Mouse (Mus musculus) c-Kit-positive CD71-positive TER-119-positive erythroid progenitor cells, embryonic 14.5 days (primary cell): ENCODE results near the gene Crocc.
A peak's percentile ranks its signal among the peaks of the same experiment; 100 is the strongest.

ENCODE experiments used
- DNase-seq: peaks from one replicate; pipeline ENCODE4 v3.0.0-alpha.2; 2013; ENCODE audit warnings: low spot score

Crocc gene

DNA sequence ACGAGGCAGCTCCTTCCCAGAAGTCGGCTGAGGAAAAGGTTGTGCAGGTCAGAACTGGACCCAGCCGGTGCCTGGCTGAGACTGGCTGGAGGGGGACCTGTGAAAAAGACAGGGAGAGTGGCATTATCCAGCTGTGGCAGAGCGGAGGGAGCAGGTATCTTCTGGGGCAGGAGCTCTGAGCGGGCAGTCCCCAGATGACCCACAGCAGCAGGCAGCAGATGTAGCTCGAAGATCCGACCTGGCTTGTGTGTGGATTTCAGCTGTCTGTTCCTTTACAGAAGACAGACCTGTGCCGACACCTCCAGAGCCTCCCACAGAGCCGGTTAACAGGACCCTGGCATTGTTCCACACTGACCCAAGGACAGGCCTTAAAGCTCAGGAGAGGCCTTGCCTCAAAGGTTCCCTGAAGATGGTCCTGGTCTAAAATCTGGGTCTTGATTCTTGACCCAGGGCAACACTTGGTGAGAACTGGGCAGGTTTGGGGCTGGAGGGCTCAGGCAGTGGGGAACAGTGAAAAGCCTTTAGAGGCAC lies 7.2 kb upstream of the Crocc start:
- no peak for DNase-seq

DNA sequence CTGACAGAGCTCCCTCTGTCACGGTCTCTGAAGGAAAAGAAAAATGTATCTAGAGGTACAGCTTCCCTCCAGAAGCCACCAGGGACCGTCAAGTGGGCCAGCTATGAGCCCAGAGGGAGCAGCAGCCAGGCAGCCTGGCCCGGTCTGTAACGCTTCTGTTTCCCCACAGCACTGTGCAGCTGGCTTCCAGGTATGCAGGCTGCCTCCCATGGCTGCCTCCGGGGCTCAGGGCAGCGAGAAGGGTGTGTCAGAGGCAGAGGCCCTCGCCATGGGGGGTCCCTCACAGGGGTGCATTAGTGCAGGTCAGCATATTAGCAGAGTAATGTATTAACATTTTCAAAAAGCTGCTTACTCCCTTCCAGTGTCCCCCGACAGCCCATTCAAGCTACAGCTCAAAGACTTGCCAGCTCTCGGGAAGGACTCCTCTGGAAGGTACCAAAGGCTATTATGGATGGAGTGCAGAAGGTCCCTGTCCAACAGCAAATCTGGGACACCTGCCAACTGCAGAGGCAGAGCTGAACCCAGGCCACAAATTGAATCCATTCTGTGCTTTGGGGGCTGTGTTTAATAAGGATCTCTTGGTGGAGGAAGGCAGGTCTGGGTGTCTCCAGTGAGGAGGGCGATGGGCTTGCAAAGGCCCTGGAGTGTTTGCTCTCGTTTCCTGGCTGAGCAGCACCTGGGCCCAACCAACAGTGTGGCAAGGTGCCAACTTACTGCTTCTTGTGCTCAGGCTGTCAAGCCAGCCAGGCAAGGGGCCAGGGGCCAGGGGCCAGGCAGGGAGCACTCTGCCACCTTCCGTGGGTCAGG lies 6.6 kb upstream of the Crocc start:
- no peak for DNase-seq

DNA sequence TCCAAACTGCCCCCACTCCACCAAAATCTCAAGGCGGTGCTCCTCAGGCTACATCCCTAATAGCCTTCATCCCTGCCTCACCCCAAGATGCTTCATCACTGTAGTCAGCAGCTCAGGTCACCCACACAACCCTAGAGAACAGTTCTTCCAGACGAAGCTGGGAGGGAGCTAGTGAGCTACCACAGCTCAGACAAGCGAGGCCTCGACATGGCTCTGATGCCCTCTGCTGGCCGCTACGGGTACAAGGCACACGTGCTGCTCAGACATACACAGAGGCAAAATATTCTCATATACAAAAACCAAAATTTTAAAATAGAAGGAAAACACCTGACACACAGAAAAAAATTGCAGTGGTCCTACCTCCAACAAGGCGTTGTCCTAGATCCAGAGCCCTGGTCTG lies 4.8 kb upstream of the Crocc start:
- peak; percentile 80 for DNase-seq

DNA sequence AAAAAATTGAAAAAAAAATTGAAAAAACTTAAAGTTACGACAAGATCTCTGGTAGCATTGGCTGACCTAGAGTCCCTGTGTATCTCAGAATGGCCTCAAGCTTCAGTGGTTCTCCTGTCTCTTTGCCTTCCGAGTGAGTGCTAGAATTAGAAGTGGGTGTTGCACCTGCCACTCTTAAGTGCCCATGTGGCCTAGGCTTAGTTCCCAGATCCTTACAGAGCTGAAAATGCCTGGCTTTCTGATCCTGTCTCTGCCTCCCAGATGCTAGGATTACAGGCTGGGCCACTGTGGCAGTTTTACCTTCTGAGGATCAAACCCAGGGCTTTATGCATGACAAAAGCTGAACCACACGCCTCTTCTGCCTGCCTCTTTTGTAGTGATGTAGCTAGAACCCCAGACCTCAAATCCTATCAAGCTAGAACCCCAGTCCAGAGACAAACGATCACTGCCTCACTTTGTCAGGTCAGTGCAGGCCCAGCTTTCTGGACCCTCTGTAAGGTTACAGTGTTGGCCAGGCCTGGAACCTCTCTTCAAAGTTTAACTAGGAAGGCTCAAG lies 3.8 kb upstream of the Crocc start:
- no peak for DNase-seq

DNA sequence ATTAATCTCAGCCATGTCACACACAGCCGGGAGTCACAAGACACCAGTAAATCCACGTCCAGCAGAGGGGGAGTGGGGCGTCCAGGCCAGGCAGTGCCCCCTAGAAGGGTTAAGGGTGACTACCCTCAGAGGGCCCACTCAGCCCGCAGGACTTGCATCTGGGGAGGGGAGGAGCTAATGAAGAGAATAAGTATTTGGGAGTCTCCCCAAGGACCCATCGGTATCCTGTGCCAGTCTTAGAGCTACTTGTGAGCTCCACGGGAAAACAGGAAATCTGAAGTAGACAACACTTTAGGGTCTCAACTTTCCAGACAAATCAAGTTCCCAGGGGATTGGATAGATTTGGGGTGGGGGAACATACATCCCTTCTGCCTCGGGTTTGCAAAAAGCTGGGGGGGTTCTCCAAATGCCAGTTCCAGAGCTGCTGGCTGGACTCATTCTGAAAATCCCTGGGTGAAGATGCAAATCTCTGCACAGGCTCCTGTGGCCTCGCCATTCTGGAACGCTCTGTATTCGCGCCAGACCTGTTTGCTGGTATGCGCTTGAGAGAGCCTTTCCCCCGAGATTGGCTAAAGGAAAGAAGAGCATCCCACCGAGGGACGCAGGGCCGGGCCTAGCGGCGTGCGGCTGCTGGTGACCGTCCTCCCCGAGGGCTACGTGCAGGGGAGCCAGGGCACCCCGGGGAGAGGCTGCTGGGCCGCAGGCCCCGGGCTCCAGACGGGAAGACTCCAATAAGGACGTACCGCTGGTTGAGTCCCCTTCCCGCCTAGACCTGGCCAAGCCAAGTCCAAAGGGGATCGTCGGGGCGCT lies 529 bp downstream of the Crocc start:
- no peak for DNase-seq

DNA sequence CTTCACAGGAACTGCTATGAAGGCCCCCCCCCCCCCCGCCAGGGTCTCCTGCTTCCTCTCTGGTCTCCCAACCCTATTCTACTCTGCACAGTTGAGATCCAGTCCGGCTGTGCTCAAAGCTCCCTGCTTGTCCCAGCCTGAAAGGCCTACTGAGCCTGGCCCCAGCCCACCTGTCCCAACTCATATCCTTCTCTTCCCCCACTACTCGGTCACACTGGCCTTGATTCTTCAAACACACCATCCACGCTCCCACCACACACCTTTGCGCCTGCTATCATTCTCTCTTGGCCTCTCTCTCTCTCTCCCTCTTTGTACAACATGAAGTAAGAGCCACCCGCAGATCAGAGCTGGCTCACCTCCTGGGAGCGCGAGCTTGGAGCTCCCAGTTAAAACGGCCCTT lies 1.5 kb downstream of the Crocc start:
- DNase-seq, result no peak

DNA sequence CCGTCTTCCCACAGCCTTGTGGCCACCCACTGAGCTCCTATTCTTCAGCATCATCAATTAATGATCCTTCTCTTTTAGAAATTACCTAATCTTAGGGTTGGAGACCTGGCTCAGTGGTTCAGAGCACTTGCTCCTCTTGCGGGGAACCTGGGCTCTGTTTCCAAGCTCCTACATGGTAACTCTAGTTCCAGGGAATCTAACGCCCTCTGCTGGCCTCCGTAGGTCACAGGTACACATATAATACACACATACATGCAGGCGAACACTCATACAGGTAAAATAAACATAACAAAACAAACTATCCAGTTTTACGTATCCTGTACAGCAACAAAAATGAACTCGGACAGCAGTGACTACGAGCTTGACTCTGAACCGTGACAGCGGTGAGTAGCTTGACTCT lies 3.4 kb downstream of the Crocc start:
- no peak for DNase-seq

DNA sequence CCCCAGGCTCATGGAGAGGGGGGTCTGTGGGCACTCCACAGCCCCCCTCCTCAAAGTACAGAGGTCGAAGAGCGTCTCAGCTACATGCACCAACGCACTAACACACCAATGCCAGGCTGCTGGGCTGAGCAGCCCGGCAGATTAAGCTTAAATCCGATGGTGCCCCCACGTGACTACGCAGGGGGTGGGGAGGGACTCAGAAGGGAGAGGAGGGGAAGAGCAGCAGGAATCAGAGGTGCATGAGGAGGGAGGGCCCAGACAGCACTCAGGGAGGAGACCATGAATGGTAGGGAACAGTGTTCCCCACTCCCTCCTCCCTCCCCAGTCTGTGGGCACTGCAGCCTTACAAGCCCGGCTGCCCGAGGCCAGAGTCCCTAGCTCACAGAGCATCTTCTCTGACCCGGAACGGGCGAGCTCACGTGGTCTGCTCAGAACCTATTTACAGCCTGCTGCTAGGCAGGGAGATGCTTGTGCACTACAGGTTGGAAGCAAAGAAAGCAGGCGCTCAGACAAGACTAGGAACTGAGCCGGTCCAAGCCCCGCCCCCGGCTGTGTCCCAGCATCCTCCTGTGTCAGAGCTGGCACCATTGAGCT lies 6.7 kb downstream of the Crocc start:
- DNase-seq, result no peak

DNA sequence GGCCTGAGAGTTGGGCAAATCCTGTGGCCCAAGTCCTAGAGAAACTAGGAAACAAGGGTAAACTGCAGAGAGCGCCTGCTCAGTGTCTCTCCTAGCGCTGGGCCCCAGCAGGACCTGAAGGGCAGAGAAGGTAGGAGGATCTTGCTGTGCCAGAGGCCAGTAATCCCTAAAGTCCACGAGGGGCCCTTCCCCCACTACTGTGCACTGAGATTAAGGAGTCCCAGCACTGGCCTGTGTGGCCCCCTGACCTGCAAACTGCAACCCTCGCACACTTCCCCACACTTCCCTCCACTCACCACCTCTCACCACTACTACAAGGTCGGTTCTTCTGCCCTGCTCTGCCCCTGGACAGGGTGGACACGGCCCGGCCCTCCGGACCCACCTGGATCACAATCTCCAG lies 7.2 kb downstream of the Crocc start:
- no peak for DNase-seq

DNA sequence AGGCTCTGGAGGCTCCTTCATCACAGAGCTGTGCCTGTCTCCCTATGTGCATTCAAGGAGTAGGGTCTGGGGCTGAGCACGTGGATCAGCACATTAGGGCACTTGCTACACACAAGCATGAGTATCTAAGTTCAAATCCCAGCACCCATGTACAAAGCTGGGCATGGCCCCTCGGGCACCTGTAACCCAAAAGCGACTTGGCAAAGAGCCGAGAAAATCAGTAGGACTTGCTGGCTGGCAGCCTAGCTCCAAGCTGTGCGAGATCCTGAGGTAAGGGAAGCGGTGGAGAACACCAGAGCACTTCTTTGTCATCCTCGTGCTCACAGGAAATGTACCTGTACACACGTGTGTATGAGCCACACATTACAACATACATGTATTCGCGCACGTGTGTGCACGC lies 7.9 kb downstream of the Crocc start:
- DNase-seq, result no peak

DNA sequence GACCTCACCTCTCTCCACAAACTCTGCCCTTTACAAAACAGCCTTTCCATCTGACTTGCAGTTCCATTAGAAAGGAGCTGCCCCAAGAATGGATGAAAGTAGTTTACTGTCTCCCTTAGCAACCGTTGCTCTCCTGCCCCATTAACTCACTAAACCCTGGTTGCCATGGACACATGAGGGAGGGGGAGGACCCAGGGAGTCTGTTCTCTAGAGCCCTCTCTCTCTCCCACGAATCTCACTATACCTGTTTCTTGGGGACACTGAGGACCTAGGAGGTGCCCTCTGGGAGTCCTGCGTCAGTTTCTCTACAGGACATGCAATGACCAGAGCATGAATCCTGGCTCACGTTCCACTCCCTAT lies 10.9 kb downstream of the Crocc start:
- DNase-seq, result no peak

DNA sequence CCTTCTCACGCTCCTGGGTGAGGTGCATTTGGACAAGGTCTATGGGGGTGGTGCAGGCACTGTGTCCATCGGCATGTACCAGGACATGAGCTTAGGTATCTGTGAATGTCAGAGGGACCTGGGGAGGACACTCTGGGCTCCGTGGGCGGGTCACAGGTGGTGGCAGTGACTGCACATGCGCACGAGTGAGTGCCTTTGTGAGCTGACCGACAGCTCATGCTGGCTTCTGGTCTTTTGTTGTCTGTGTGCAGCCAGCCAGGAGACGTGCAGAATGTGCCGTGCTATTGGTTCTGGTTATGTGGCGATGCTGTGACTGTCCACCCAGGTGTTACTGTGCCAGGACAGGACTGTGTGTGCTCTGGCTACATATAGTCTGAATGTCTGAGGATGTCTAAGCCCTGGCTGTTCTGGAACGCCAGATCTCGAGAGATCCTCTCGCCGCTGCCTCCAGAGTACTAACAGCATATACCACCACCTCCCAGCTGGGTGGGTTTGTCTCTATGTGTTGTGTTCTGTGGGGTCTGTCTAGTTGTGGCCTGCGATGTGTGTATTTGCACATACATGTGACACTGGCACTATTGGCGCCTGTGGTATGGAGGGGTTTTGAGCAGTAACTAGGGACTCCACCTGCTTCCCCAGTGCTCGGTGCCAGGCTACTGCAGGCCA lies 11.4 kb downstream of the Crocc start:
- DNase-seq, result no peak

DNA sequence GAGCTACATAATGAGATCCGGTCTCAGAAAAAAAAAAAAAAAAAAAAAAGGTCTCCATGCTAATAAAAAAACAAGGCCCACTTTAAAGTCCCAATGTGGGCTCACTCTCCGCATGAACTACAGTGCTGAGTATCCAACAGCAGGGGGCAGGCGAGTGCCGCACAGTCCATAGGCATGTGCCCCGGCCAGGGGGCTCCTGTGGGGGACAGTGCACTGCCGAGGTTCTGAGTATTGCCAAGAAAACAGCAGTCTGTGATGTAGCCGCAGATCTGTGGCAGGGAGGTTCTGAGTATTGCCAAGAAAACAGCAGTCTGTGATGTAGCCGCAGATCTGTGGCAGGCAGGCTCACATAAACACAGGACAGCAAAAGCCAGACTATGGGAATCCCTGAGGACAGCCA lies 15.5 kb downstream of the Crocc start:
- DNase-seq, result no peak

DNA sequence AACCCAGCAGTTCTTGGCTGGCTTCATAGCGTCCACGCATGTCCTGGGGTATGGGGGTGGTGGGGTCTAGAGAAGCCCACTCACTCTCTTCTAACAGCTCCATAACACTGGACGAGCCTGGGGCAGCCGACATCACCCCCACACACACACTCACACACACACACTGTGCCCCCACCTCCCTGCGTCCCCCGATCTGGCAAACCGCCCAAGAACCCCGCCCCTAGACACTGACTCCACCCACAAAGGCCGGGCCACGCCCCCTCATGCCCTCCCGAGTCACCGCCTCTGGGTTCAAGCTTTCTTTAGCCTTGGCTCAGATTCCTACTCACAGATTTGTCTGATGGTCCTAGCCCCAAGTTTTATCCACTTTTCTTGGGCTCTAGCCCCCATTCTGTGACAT lies 19.2 kb downstream of the Crocc start:
- no peak for DNase-seq

DNA sequence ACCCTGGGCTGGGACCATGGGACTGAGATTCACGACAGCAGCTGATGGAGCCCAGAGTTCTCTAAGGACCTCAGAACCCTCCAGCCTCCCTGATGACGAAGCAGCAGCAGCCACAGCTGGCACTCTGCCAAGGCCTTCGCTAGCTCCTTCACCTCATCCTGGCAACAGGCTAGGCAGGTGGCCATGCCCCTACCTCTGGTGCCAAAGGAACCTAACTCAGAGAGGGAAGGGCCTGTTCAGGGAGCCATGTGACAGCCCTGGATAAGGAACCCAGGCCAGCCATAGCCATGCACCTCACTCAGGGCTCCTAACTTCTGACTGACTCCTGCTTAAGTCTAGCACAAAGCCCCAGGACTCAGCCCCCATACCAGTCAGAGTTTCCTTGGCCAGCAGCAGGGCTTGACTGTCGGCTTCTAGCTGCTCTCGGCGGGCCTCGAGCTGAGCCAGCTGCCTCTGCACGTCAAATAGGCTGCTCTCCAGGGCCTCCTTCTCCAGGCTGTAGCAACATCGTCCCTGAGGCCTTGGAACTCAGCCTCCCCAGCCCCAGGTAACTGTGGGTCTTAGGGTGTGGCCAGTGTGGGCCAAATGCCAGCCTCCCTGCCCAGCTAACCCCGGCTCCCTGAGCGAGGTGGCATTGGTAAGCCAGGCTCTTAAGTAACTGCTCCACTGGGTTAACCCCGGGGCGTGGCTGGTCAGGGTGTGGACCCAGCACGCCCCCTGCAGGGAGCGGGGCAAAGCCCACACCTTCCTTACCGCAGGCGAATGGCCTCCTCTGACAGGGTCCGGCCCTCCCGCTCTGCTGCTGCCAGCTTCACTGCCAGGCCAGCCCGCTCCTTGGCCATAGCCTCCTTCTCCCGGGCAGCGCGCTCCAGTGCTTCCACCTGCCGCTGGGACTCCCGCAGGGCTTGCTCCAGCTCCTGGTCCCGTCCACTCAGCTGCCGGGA lies 26.5 kb downstream of the Crocc start:
- no peak for DNase-seq

DNA sequence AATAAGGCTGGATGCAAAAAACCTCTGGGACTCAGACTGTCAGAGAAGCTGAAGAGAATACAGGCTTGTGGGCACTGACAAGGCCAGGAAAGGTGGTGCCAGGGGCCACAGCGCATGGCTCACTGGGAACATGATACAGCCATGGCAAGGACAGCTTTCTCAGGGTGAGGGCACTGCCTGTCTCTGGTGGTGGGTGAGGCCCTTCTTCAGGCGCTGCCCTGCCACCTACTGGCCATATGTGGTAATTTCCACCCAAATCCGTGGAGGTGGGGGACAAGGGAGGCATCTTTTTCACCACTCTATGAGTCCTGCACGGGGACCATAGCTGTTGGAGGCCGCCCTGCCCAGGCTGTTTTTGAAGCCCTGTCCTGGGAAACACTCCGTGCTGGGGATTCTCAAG lies 28.6 kb downstream of the Crocc start:
- peak; percentile 59 for DNase-seq

DNA sequence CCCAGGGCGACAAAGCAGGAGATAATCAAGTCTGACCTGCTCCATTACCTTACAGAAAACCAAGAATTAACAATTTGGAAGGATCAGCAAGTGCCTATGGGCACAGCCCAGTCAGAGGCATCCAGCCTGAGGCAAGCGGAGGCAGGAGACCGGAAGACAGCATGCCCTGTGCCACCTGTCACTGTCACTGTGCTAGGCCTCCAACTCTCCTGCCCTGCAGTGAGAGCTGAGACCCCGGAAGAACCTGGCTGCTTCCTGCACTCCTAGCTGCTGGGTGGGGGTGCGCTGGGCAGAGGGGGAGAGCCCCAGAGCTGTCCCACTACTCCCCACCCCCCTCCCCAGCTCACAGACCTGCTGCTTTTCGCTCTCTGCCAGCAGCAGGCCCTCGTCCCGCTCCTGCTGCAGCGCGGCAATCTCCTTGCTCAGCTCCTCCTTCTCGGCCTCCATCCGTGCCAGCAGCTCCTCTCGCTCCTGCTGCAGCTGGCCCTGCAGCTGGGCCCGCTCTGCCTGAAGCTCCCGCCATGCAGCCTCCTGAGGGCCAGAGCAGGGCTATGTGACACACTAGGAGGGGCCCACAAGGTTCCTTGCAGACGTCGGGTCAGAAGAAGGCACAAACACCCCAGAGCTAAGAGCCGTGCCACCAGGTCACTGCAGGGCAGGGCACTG lies 29.7 kb downstream of the Crocc start:
- DNase-seq, result no peak

DNA sequence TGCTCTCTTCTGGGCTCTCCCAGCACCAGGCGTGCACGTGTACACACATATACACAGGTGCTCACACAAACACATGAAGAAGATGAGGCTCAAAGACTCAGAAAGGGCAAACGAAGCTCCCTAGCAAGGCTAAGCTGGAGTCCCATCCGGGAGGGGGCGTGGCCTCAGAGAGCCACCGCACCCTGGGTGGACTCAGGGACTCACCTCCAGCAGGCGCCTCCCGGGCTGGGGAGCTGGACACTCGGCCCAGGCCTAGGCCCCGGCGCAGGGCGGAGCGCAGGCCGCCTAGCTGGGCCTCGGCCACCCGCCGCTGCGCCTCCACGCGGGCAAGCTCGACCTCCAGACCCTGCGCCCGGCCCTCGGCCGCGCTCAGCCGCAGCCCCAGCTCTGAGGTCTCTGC lies 35.4 kb downstream of the Crocc start:
- no peak for DNase-seq

DNA sequence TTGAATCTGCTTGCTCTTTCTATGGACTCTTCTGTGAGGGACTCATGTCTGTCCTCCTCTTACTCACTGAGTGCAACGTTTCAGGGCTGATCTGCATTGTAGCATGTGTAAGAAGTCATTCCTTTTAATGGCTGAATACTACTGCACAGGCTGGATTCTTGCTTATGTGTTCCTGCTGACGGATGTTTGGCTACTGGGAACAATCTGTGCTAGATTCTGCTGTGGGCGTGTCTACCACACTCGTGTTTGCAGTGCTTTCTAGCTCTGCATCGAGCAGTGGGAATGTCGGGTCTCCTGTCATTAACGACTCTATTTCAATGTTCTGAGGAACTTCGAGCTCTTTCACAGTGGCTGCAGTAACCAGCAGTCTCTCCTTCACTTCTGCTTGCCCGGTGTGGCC lies 36.3 kb downstream of the Crocc start:
- no peak for DNase-seq

DNA sequence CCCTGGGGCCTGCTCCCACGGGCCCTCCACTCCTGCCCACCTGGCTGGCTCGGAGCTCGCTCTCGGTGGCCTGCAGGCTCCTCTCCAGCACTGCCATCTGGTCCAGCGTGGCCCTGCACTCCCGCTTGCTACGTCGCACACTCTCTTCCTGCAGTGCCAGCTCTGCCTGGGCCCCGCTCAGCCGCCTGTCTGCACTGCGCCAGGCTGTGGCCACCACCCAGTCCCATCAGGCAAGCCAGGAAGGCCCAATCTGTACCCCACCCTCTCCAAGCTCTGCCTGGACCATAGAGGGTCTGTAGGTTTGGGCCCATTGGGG lies 38.8 kb downstream of the Crocc start:
- DNase-seq, result no peak
